Comparison of ENCODE assay signal across 8 mouse cellular contexts in genomic region chr4:149047360-149047759, GRCm38 (mm10). TPM values are rescaled to one million over a fixed set of nuclear protein-coding genes. Genes with fewer than 3 reads are reported as not detected.
DNase-seq lines count a peak whose midpoint lies in the region; ATAC-seq and TF ChIP-seq lines count a peak whose summit lies in the region.

No protein-coding gene starts in this region.

- no peaks in the 10 kb centered on the region for H3K9me3 ChIP-seq in forebrain, postnatal 0 days (ENCODE audit: low read length)
- H3K9me3 ChIP-seq in hindbrain, embryonic 12.5 days (replicated peaks), result no peaks in the 10 kb centered on the region
- H3K9me3 ChIP-seq in midbrain, embryonic 16.5 days (replicated peaks; ENCODE audit: control insufficient read depth, low read length, poor library complexity, severe bottlenecking), result no peaks in the 10 kb centered on the region

- H3K4me1 ChIP-seq in forebrain, postnatal 0 days (ENCODE audit: insufficient read depth), result no peaks in the 10 kb centered on the region
- peaks cover 39% of the 10 kb centered on the region for H3K4me1 ChIP-seq in hindbrain, embryonic 12.5 days
- H3K4me1 ChIP-seq in liver, adult 2 months (ENCODE audit: control insufficient read depth, insufficient read depth, low read length), result peaks cover 2% of the 10 kb centered on the region; the same call in 1 of the 2 replicates
- H3K4me1 ChIP-seq in midbrain, embryonic 16.5 days (ENCODE audit: control insufficient read depth, insufficient read depth, low read length), result peaks cover 30% of the 10 kb centered on the region

- TF ChIP-seq CTCF in forebrain, postnatal 0 days (IDR thresholded peaks at IDR 0.05; ENCODE audit: low read depth), result peak; percentile 57
- peak; percentile 71 for TF ChIP-seq CTCF in liver, adult 2 months (IDR thresholded peaks at IDR 0.05; ENCODE audit: low read depth, low read length)

- H3K36me3 ChIP-seq in forebrain, postnatal 0 days (ENCODE audit: insufficient read depth), result no peaks in the 10 kb centered on the region
- no peaks in the 10 kb centered on the region for H3K36me3 ChIP-seq in hindbrain, embryonic 12.5 days
- no peaks in the 10 kb centered on the region for H3K36me3 ChIP-seq in liver, adult 2 months (ENCODE audit: control insufficient read depth, insufficient read depth, low read length)
- no peaks in the 10 kb centered on the region for H3K36me3 ChIP-seq in midbrain, embryonic 16.5 days (ENCODE audit: control insufficient read depth, insufficient read depth, low read length)

- DNase-seq in 3T3-L1 (ENCODE audit: low read depth, low spot score), result peak; percentile 29
- DNase-seq in NIH3T3 (ENCODE audit: low read depth), result peak; percentile 45
- no peak for DNase-seq in forebrain, postnatal 0 days
- peak; percentile 30 for DNase-seq in liver, adult 2 months (ENCODE audit: extremely low read depth, low read depth, low spot score)
- DNase-seq in frontal cortex, postnatal 10 days (ENCODE audit: low spot score in 2 of 2), result no peak
- no peak for DNase-seq in B cell, adult 2 months

- 15% methylated on average over 10 of the region's 10 CpGs for WGBS in forebrain, postnatal 0 days
- 7% methylated on average over 10 of the region's 10 CpGs for WGBS in hindbrain, embryonic 12.5 days
- WGBS in liver, adult 2 months, result 44% methylated on average over 10 of the region's 10 CpGs
- WGBS in midbrain, embryonic 16.5 days, result 8% methylated on average over 10 of the region's 10 CpGs

- no peak overlapping the region for H3K4me2 ChIP-seq in forebrain, postnatal 0 days (ENCODE audit: low read depth)
- H3K4me2 ChIP-seq in hindbrain, embryonic 12.5 days (replicated peaks), result peak overlapping the region; percentile 29; the same call in 1 of the 2 replicates
- H3K4me2 ChIP-seq in midbrain, embryonic 16.5 days (ENCODE audit: low read length), result peak overlapping the region; percentile 33; the same call in 1 of the 2 replicates

- no peak; the same call in 1 of the 2 replicates for ATAC-seq in forebrain, postnatal 0 days
- no peak for ATAC-seq in hindbrain, embryonic 12.5 days (ENCODE audit: low FRiP score)
- ATAC-seq in midbrain, embryonic 16.5 days, result peak; percentile 64

- no peak for TF ChIP-seq POLR2A in liver, adult 2 months (IDR thresholded peaks at IDR 0.05; ENCODE audit: extremely low read depth, insufficient read depth, low read length)

- H3K27ac ChIP-seq in forebrain, postnatal 0 days (ENCODE audit: low read depth, low read length), result no peak overlapping the region
- no peak overlapping the region for H3K27ac ChIP-seq in hindbrain, embryonic 12.5 days
- no peak overlapping the region for H3K27ac ChIP-seq in liver, adult 2 months (replicated peaks; ENCODE audit: insufficient read depth, low read depth, low read length)
- no peak overlapping the region for H3K27ac ChIP-seq in midbrain, embryonic 16.5 days (ENCODE audit: low read length)

- peaks cover 18% of the 10 kb centered on the region; the same call in 1 of the 2 replicates for H3K79me2 ChIP-seq in liver, adult 2 months (ENCODE audit: control insufficient read depth, insufficient read depth, low read length)

- peaks cover 8% of the 10 kb centered on the region; the same call in 1 of the 2 replicates for H3K27me3 ChIP-seq in forebrain, postnatal 0 days (ENCODE audit: insufficient read depth, low read length)
- H3K27me3 ChIP-seq in hindbrain, embryonic 12.5 days, result peaks cover 11% of the 10 kb centered on the region
- no peaks in the 10 kb centered on the region for H3K27me3 ChIP-seq in liver, adult 2 months (ENCODE audit: control insufficient read depth, insufficient read depth, low read length)
- no peaks in the 10 kb centered on the region for H3K27me3 ChIP-seq in midbrain, embryonic 16.5 days (ENCODE audit: control insufficient read depth, insufficient read depth, low read depth, low read length)

- no peak overlapping the region for H3K4me3 ChIP-seq in forebrain, postnatal 0 days (ENCODE audit: low read depth, low read length)
- H3K4me3 ChIP-seq in hindbrain, embryonic 12.5 days, result no peak overlapping the region
- H3K4me3 ChIP-seq in liver, adult 2 months (ENCODE audit: insufficient read depth, low read depth, low read length), result no peak overlapping the region
- no peak overlapping the region for H3K4me3 ChIP-seq in midbrain, embryonic 16.5 days (ENCODE audit: low read depth, low read length)

- no peak overlapping the region for H3K9ac ChIP-seq in forebrain, postnatal 0 days
- no peak overlapping the region for H3K9ac ChIP-seq in hindbrain, embryonic 12.5 days
- H3K9ac ChIP-seq in liver, adult 2 months (ENCODE audit: low read depth, low read length), result no peak overlapping the region
- no peak overlapping the region for H3K9ac ChIP-seq in midbrain, embryonic 16.5 days (ENCODE audit: low read depth, low read length)

RNA-seq across cellular contexts. Expression of gene Pex14, which starts 52.3 kb away (rescaled TPM):
- total RNA-seq in forebrain, postnatal 0 days (2014; rRNA removed), result 61.3 and 66.5 TPM in 2 replicates
- 64.8 and 66.6 TPM in 2 replicates for polyA plus RNA-seq in forebrain, postnatal 0 days (2015; fragmentation: Nextera tagmentation; extraction: Ambion mirVana)
- 49.4 and 55.5 TPM in 2 replicates for polyA plus RNA-seq in hindbrain, embryonic 12.5 days (2016; fragmentation: Nextera tagmentation; extraction: Ambion mirVana)
- 35.6 and 43.3 TPM in 2 replicates for total RNA-seq in liver, adult 2 months (2014; rRNA removed)
- polyA plus RNA-seq in liver, adult 2 months (2012; rRNA removed), result 58.2 and 71.6 TPM in 2 replicates
- 57.0 and 58.7 TPM in 2 replicates for polyA plus RNA-seq in midbrain, embryonic 16.5 days (2015; fragmentation: Nextera tagmentation; extraction: Ambion mirVana)

RNA-seq across cellular contexts. Expression of gene Dffa, which starts 56.6 kb away (rescaled TPM):
- total RNA-seq in forebrain, postnatal 0 days (2014; rRNA removed), result 18.0 and 20.2 TPM in 2 replicates
- 22.3 and 24.3 TPM in 2 replicates for polyA plus RNA-seq in forebrain, postnatal 0 days (2015; fragmentation: Nextera tagmentation; extraction: Ambion mirVana)
- 30.2 and 30.6 TPM in 2 replicates for polyA plus RNA-seq in hindbrain, embryonic 12.5 days (2016; fragmentation: Nextera tagmentation; extraction: Ambion mirVana)
- total RNA-seq in liver, adult 2 months (2014; rRNA removed), result 11.8 and 13.2 TPM in 2 replicates
- 14.5 and 14.8 TPM in 2 replicates for polyA plus RNA-seq in liver, adult 2 months (2012; rRNA removed)
- 22.8 and 23.3 TPM in 2 replicates for polyA plus RNA-seq in midbrain, embryonic 16.5 days (2015; fragmentation: Nextera tagmentation; extraction: Ambion mirVana)

Comparison
In these comparisons a context has a peak if more than half of its experiments do, and no peak if none do; other contexts are left out.
1. DNase-seq: peak in 3T3-L1 (single experiment), NIH3T3 (single experiment) and liver, adult 2 months (single experiment); none in forebrain, postnatal 0 days (single experiment), frontal cortex, postnatal 10 days (0 of 2) and B cell, adult 2 months (0 of 2).